Mouse (Mus musculus): ENCODE results near the gene Ablim1.

The Ablim1 gene

DNA sequence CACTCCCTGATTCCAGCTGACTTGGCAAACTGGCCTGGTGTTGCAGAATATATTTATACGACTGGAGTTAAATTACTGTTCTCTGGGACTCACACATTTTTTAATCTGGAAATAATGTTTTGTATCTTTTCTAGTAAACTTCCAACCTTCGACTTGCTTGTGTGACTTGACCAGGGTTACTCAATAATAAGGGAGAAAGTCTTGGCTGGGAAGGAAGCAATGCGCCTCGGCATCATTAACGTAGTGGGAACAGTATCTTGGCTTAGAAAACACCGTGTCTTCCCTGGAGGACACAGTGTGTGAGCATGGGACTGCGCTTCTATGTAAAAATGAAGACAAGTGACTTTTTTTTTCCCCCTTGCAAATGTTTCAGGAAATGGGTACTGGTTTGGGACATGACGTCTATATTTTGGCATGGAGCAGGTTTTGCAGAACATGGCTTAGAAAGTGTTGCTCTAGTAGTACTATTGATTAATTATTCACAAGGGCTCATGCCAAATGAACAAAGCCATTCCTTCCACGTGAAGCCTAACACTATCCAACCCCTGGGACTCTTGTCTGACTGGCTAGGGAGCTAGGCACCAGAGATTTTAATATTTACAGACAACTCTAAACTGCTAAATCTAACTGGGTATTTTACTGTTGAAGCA, 266.9 kb downstream of the Ablim1 start:
- no peak for DNase-seq

- no peak for DNase-seq
These were observed 275.5 kb downstream of the Ablim1 start for GRCm38 (mm10) chr19:57039258-57039657.

GRCm38 (mm10) chr19:57036860-57037259, 277.9 kb downstream of the Ablim1 start:
- DNase-seq: no peak

DNA sequence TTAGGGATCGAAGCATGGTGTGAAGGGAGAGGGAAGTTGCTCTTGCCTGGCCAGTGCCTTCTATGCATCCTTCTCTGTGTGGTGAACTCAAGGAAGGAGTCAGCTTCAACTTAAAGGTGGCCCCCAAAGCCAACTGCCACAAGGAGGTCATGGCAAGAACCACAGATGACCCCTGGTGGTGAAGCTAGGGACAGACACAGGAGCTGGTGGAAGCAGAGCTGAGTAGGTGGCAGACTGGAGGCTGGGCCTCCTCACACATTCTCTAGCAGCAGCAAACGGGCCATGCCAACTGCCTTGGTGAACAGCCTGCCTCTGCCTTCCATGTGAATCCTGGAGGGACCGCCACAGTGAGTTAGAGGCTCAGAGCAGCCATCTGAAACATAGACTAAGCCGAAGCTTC, 283.1 kb downstream of the Ablim1 start:
- DNase-seq: peak; percentile 51

DNA sequence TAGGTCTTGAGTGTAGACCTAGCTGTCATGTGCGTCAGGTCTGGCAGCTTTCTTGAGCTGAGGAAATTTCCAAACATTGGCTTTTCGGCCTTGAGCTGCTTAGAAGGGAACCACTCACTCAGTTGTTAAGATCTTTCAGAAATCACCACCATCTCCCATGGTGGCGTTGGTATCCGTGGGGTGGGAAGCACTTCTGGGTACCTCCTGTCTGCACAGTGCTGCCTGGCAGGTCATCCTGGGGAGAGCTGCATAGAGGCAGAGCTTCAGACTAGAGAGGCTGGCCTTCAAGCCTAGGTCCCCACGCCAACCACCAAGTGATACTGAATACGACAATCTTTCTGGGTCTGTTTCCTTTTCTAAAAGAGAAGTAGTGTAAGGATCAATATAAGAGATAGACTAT, 285.3 kb downstream of the Ablim1 start:
- no peak for DNase-seq

- no peak for DNase-seq
These were observed 286.2 kb downstream of the Ablim1 start for GRCm38 (mm10) chr19:57028327-57029179.

DNA sequence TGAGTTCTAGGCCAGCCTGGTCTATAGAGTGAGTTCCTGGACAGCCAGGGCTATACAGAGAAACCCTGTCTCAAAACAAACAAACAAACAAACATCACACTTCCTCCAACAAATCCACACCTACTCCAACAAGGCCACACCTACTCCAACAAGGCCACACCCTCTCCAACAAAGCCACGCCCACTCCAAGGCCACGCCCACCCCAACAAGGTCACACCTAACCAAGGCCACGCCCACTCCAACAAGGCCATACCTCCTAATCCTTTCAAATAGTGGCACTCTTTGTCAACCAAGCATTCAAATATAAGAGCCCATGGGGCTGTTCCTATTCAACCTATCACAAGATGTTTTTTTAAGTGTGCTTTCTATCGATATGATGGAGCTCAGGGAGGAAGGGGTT, 288.2 kb downstream of the Ablim1 start:
- no peak for DNase-seq

- no peak for DNase-seq
These were observed 296.9 kb downstream of the Ablim1 start for GRCm38 (mm10) chr19:57017785-57018179.

- DNase-seq: no peak
These were observed 297.5 kb downstream of the Ablim1 start for GRCm38 (mm10) chr19:57016995-57017784.

- DNase-seq: no peak
These were observed 299.9 kb downstream of the Ablim1 start for GRCm38 (mm10) chr19:57014808-57015207.

GRCm38 (mm10) chr19:57013271-57013677, 301.4 kb downstream of the Ablim1 start:
- DNase-seq: no peak

GRCm38 (mm10) chr19:57012068-57012467, 302.7 kb downstream of the Ablim1 start:
- DNase-seq: no peak

GRCm38 (mm10) chr19:57010064-57010463, 304.7 kb downstream of the Ablim1 start:
- no peak for DNase-seq

DNA sequence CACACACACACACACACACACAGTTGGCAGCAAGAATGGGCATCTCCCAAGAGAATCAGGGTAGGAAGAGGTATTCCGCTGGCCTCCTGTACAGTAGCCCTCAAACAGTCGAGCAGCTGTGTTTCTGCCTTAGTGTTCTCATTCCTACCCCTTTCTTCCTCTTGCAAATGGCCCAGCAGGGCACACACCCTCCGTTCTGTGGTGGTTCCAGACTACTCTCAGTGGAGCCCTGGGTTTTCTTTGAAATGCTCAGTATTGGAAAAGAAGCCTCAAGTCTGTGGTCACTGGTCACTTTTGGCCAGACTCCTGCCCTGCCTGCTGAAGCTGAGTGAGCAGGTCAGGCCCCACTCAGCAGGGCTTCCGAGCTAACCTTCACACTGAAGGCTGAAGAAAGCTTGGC, 305.1 kb downstream of the Ablim1 start:
- DNase-seq: no peak

DNA sequence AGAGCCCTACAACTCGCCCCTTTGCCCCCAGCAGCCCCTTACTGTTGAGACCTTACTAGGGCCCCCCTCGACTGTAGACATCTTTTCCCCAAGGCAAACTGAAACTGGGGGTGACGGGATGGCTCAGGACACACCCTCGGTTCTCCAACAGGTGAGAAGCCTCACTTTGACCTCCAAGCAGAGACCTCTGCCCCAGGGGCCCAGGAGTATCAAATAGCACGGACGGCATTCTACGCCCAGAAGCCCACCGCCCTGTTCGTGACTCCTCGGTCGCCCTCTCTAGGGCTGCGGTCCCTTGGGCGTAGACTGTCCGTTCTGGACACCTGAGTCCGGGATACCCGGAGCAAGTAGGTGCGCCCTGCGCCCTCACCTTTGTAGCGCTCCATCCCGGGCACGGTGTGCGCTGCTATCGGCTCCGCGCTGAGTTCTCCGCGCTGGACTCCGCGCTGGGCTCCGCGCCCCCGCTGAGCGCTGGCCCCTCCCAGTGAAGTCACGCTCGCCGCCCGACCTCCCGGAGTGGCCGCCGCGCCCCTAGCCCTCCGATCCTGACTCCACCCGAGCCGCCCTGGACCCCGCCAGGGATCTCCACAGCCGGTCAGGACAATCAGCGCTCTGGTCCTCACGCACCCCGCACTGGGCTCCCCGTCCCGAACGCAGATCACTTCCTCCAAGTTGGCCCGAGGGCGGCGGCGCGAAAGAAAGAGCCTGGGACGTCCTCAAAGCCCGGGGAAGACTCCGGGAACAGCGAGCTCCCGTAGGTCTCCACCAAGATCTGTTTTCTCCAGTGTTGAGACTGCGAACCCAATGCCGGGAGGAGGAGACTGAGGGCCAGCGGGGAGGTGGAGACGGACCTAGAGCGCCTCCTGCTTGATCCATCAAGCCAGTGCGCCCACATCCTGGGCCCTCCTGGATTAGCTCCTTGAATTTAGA, 306.7 kb downstream of the Ablim1 start, which contains the start of gene Afap1l2:
TSS of gene Afap1l2 (minus strand) at position 448 of the 930 bp plus-strand sequence.
- DNase-seq: no peak

DNA sequence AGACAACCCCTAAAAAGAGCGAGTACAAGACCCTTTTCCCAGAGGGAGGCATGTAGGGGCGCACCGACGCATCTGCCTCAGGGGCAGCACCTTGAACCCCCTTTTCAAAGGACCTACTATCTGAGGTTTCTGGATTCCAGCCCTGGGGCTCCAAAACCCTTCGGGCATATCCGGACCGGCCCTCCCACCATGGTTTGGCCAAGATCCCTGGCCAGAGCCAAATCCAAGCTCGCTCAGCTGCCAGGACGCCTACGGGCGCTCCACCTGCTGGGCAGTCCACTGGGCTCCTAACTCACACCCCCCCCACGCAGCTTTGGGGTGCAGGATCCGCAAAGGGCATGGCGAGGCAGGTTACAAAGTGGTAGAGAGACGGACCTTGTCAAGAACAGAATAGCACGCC, 307.4 kb downstream of the Ablim1 start:
- no peak for DNase-seq

DNA sequence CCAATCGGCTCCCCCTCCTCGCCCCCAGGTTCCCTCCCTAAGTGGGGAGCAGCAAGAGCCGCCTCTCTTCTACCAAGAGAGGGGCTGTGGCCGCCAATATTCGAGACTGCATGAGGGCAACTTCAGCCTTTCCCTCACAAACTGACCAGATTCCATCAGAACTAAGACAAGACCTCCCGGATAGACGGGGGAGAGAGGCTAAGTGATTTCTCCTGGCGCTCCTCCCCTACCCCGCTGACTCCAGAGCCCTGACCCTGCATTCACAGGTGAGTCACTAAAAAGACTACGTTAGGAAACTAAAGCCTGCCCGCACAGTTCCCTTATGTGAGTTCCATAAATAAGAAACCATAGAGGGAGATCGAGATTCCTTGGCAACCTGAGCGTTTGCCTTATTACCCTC, 307.9 kb downstream of the Ablim1 start:
- DNase-seq: no peak

DNA sequence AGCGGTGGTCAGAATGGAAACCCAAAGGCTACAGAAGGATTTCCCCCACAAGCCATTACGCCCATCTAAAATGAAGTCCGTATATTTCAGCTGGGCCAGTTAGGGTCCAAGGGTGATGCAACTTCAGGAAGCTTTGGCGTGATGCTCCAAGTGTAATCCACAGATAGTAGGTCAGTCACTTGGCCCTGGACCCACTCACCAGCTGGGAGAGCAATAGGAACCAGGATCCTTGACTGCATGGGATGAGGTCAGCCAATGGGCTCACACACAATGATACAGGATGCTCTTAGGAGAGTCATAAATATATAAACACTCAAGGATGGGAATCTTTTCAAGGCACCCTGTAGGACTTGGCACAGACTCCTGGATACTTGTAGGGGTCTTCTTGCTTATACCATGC, 309.7 kb downstream of the Ablim1 start:
- no peak for DNase-seq

GRCm38 (mm10) chr19:57003460-57003810, 311.3 kb downstream of the Ablim1 start:
- no peak for DNase-seq

- no peak for DNase-seq
These were observed 311.8 kb downstream of the Ablim1 start for GRCm38 (mm10) chr19:57002741-57003459.

GRCm38 (mm10) chr19:57001926-57002325, 312.8 kb downstream of the Ablim1 start:
- no peak for DNase-seq

GRCm38 (mm10) chr19:57000592-57000991, 314.1 kb downstream of the Ablim1 start:
- DNase-seq: no peak
